Mouse (Mus musculus): ENCODE data around the gene Hrh2.

DNA sequence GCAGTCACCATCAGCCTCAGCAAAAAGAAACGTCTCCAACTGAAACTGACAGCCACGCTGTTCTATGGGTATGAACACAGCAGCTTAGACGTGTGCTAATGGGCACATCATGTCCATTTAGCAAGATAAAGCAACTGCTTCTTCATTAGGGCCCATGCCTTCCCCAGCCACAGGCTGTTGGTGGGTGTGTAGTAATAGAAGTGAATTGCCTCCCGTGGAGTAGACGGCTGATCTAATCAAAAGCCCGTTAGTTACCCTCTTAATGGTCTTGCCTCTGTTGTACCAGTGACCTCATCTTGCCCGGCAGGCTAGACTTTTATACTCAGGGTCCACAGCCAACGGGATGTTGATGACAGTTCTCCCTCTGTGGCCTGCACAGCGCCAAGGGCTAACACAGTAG, 7.1 kb downstream of the Hrh2 start:
- TF ChIP-seq CTCF (conservative IDR thresholded peaks at IDR 0.05; ENCODE audit: insufficient read depth, insufficient read length, low read depth, low read length) (no peak), POLR2A (IDR thresholded peaks at IDR 0.05; ENCODE audit: low read depth, low read length) (no peak)

All from kidney, adult 2 months (tissue).